11 mouse cellular contexts compared by ENCODE assay signal in genomic region chrX:157951698-157952097, GRCm38 (mm10).
DNase-seq lines count a peak whose midpoint lies in the region; ATAC-seq and TF ChIP-seq lines count a peak whose summit lies in the region.
"Had no signal": no experiment of that assay in that cellular context is flagged by ENCODE, and none has a peak within 500 bp of the region (broad histone marks: within the 10 kb centered on the region; RNA-seq: fewer than 3 reads in every experiment).

No protein-coding gene starts in this region.

- no peaks in the 10 kb centered on the region for H3K9me3 ChIP-seq in kidney, postnatal 0 days (replicated peaks; ENCODE audit: low read length)
- H3K9me3 ChIP-seq: embryonic facial prominence, embryonic 15.5 days; heart, embryonic 12.5 days had no signal

- H3K4me1 ChIP-seq in kidney, postnatal 0 days (replicated peaks; ENCODE audit: insufficient read depth, low read length) = no peaks in the 10 kb centered on the region
- H3K4me1 ChIP-seq: embryonic facial prominence, embryonic 15.5 days; heart, embryonic 12.5 days had no signal

- CTCF ChIA-PET in Patski (lab: Charles Lee) = interaction anchor here (1.1 to 2.0 kb wide), 3 partner anchors 28 to 973 kb away, joined by 4 to 6 read pairs (median 4); no protein-coding TSS in a partner anchor

- peak; percentile 65 for TF ChIP-seq CTCF in kidney, postnatal 0 days (IDR thresholded peaks at IDR 0.05; ENCODE audit: low read depth)
- TF ChIP-seq CTCF in Patski (IDR thresholded peaks at IDR 0.05) = peak; percentile 52

- H3K4me3 ChIP-seq in kidney, postnatal 0 days (replicated peaks; ENCODE audit: low read depth, low read length) = no peak overlapping the region
- H3K4me3 ChIP-seq: embryonic facial prominence, embryonic 15.5 days; heart, embryonic 12.5 days; myocyte had no signal

- no peak overlapping the region for H3K9ac ChIP-seq in kidney, postnatal 0 days (ENCODE audit: low read depth, low read length)
- H3K9ac ChIP-seq: embryonic facial prominence, embryonic 15.5 days; heart, embryonic 12.5 days had no signal

- DNase-seq in kidney, postnatal 0 days (ENCODE audit: low spot score) = peak; percentile 22
- no peak for DNase-seq in kidney, postnatal 25 days
- DNase-seq in ES-CJ7 (ENCODE audit: low read depth, low spot score) (peak; percentile 3), Patski (ENCODE audit: low read depth, low spot score) (no peak)
- DNase-seq in induced T-regulatory cell, adult 2 months (ENCODE audit: low read depth) = peak; percentile 13
- DNase-seq in spleen, adult 18-20 months = no peak
- no peak for DNase-seq in spleen, postnatal 14 days (ENCODE audit: low spot score in 2 of 2)
- DNase-seq: adrenal gland, adult 2 months had no signal

- H3K4me2 ChIP-seq in kidney, postnatal 0 days (ENCODE audit: low read length) = no peak overlapping the region
- H3K4me2 ChIP-seq: embryonic facial prominence, embryonic 15.5 days; heart, embryonic 12.5 days had no signal

- POLR2A ChIA-PET in Patski (lab: Charles Lee) = no interaction called here

- H3K27ac ChIP-seq in kidney, postnatal 0 days = no peak overlapping the region
- H3K27ac ChIP-seq: embryonic facial prominence, embryonic 15.5 days had no signal

- in situ Hi-C loops in Patski (cut with MboI; ENCODE audit: low pct_unique_long_range_greater_than_20kb) = no loop called here

- ATAC-seq in kidney, postnatal 0 days (replicated peaks; ENCODE audit: low FRiP score, low read depth) = no peak
- ATAC-seq in Patski = no peak

- no peaks in the 10 kb centered on the region for H3K27me3 ChIP-seq in kidney, postnatal 0 days (ENCODE audit: insufficient read depth, low read length)
- peaks cover 14% of the 10 kb centered on the region for H3K27me3 ChIP-seq in Patski
- H3K27me3 ChIP-seq: embryonic facial prominence, embryonic 15.5 days; heart, embryonic 12.5 days had no signal

- no peaks in the 10 kb centered on the region for H3K36me3 ChIP-seq in kidney, postnatal 0 days (ENCODE audit: insufficient read depth, low read length)
- H3K36me3 ChIP-seq: embryonic facial prominence, embryonic 15.5 days; heart, embryonic 12.5 days had no signal

Comparison
In these comparisons a context has a peak if more than half of its experiments do, and no peak if none do; other contexts are left out.
1. DNase-seq: peak in kidney, postnatal 0 days (single experiment), ES-CJ7 (single experiment) and induced T-regulatory cell, adult 2 months (single experiment); none in kidney, postnatal 25 days (0 of 2), Patski (single experiment), spleen, adult 18-20 months (0 of 2) and spleen, postnatal 14 days (0 of 2).